Mouse (Mus musculus) C2C12 (cell line): ENCODE measurements around the gene Stac3.

ENCODE experiments used
- CEBPB ChIP-seq: IDR thresholded peaks from one replicate; pipeline ENCODE4 v1.6.1; 2011; ENCODE audit warnings: low read depth, mild to moderate bottlenecking, control low read depth, moderate library complexity
- CTCF ChIP-seq: IDR thresholded peaks from one replicate; pipeline ENCODE4 v1.5.1; 2011; ENCODE audit not compliant: control insufficient read depth, insufficient read depth, insufficient read length
- MAX ChIP-seq: IDR thresholded peaks from one replicate; pipeline ENCODE4 v1.6.1; 2011; ENCODE audit warnings: mild to moderate bottlenecking, control low read depth
- MYOD1 ChIP-seq: IDR thresholded peaks from one replicate; pipeline ENCODE4 v1.6.1; 2011; ENCODE audit warnings: low read depth; ENCODE audit not compliant: control insufficient read depth, insufficient read length
- MYOG ChIP-seq: IDR thresholded peaks from one replicate; pipeline ENCODE4 v1.6.1; 2011; ENCODE audit not compliant: control insufficient read depth, insufficient read length; ENCODE audit errors: extremely low read depth
- USF1 ChIP-seq: IDR thresholded peaks from one replicate; pipeline ENCODE4 v1.6.1; 2011; ENCODE audit warnings: low read depth, mild to moderate bottlenecking, control low read depth, moderate library complexity

GRCm38 (mm10) chr10:127496156-127496555, 5.3 kb upstream of the Stac3 start:
- no peak for TF ChIP-seq CTCF
- TF ChIP-seq MAX: no peak
- no peak for TF ChIP-seq USF1
- no peak for TF ChIP-seq MYOG
- TF ChIP-seq MYOD1: no peak
- no peak for TF ChIP-seq CEBPB
